Mouse (Mus musculus) MN1 (cell line): ENCODE data around the gene Acsl1.
"Not testable (repeated sequence)": the region's sequence is repeated elsewhere in the genome, so short reads cannot be mapped to it uniquely, and the experiment has no call there.

Source experiments
- DNase-seq: peaks from one replicate; pipeline ENCODE4 v3.0.0-alpha.2; 2016; ENCODE audit warnings: low spot score

Acsl1 gene

GRCm38 (mm10) chr8:46562333-46562732, 91.5 kb downstream of the Acsl1 start:
- no peak for DNase-seq

GRCm38 (mm10) chr8:46566914-46567529, 96.2 kb downstream of the Acsl1 start:
- DNase-seq, result no peak

GRCm38 (mm10) chr8:46567946-46568345, 97.1 kb downstream of the Acsl1 start:
- no peak for DNase-seq

- DNase-seq, result no peak
These were observed 98.1 kb downstream of the Acsl1 start for GRCm38 (mm10) chr8:46568942-46569341.

- no peak for DNase-seq
These were observed 99.0 kb downstream of the Acsl1 start for GRCm38 (mm10) chr8:46569659-46570441.

GRCm38 (mm10) chr8:46570673-46571072, 99.8 kb downstream of the Acsl1 start:
- DNase-seq, result no peak

- DNase-seq, result no peak
These were observed 102.6 kb downstream of the Acsl1 start for GRCm38 (mm10) chr8:46573446-46573845.

GRCm38 (mm10) chr8:46573964-46574363, 103.1 kb downstream of the Acsl1 start:
- no peak for DNase-seq

- no peak for DNase-seq
These were observed 108.0 kb downstream of the Acsl1 start for GRCm38 (mm10) chr8:46578794-46579193.

- DNase-seq, result not testable (repeated sequence)
These were observed 113.5 kb downstream of the Acsl1 start for GRCm38 (mm10) chr8:46584328-46584727.

- DNase-seq, result no peak
These were observed 114.7 kb downstream of the Acsl1 start for GRCm38 (mm10) chr8:46585576-46585975.
